Mouse (Mus musculus) MEL (cell line): ENCODE measurements around the gene Ebf4. TPM values are rescaled to one million over a fixed set of nuclear protein-coding genes. Genes with fewer than 3 reads are reported as not detected.

Experiments
- DNase-seq: peaks from one replicate; pipeline ENCODE4 v3.0.0; 2011; ENCODE audit warnings: low read depth, low spot score
- H3K27ac ChIP-seq: 2 replicates; pipeline ENCODE4 v1.5.1; 2012; ENCODE audit warnings: low read depth, mild to moderate bottlenecking, control low read depth, low read length, moderate library complexity; ENCODE audit not compliant: control insufficient read depth
- H3K27me3 ChIP-seq, 2 experiments: fragments of 150-350 bp in 1 of 2; sonication (generic) in 1 of 2; 2 replicates each; pipeline ENCODE4 v1.6.1; 2012; ENCODE audit warnings: low read length in 2 of 2, mild to moderate bottlenecking in 2 of 2, improper control_type of control experiment in 1 of 2, moderate library complexity in 1 of 2; ENCODE audit not compliant: insufficient read depth in 2 of 2, control insufficient read depth in 1 of 2
- H3K36me3 ChIP-seq, 2 experiments: 2 replicates each; pipeline ENCODE4 v1.6.1; 2012 to 2014; ENCODE audit warnings: low read length in 2 of 2, improper control_type of control experiment in 1 of 2, inconsistent platforms in 1 of 2, mild to moderate bottlenecking in 1 of 2; ENCODE audit not compliant: insufficient read depth in 2 of 2, control insufficient read depth in 1 of 2
- H3K4me1 ChIP-seq, 2 experiments: fragments of 150-350 bp in 1 of 2; sonication (generic) in 1 of 2; 2 replicates each; pipeline ENCODE4 v1.6.1; 2012; ENCODE audit warnings: low read length in 2 of 2, improper control_type of control experiment in 1 of 2, mild to moderate bottlenecking in 1 of 2; ENCODE audit not compliant: insufficient read depth in 2 of 2, control insufficient read depth in 1 of 2
- H3K4me3 ChIP-seq, 2 experiments: fragments of 150-350 bp in 1 of 2; sonication (generic) in 1 of 2; 2 replicates each; pipeline ENCODE4 v1.5.1; 2012; ENCODE audit warnings: low read depth in 2 of 2, low read length in 2 of 2, mild to moderate bottlenecking in 2 of 2, moderate library complexity in 2 of 2, control low read depth in 1 of 2, improper control_type of control experiment in 1 of 2; ENCODE audit not compliant: control insufficient read depth in 1 of 2, insufficient read depth in 1 of 2
- H3K79me2 ChIP-seq: 2 replicates; pipeline ENCODE4 v1.6.1; 2012; ENCODE audit warnings: mild to moderate bottlenecking, low read length, moderate library complexity; ENCODE audit not compliant: control insufficient read depth, poor library complexity, insufficient read depth
- H3K9ac ChIP-seq: 2 replicates; pipeline ENCODE4 v1.6.1; 2012; ENCODE audit warnings: low read depth, mild to moderate bottlenecking, control low read depth, low read length, moderate library complexity; ENCODE audit not compliant: control insufficient read depth, poor library complexity, severe bottlenecking
- H3K9me3 ChIP-seq: fragments of 150-350 bp; sonication (generic); replicated peaks from 2 replicates; pipeline ENCODE4 v1.6.1; 2012; ENCODE audit warnings: mild to moderate bottlenecking, low read length, improper control_type of control experiment, moderate library complexity; ENCODE audit not compliant: insufficient read depth
- CHD2 ChIP-seq: IDR thresholded peaks from 2 replicates; pipeline ENCODE4 v1.6.1; 2011; ENCODE audit warnings: low read length, improper control_type of control experiment
- E2F4 ChIP-seq: IDR thresholded peaks from 2 replicates; pipeline ENCODE4 v1.6.1; 2011; ENCODE audit warnings: low read depth, low read length, improper control_type of control experiment, borderline replicate concordance
- ELF1 ChIP-seq: IDR thresholded peaks from 2 replicates; pipeline ENCODE4 v1.6.1; 2014; ENCODE audit warnings: low read depth, mild to moderate bottlenecking, inconsistent platforms, low read length, improper control_type of control experiment, moderate library complexity
- EP300 ChIP-seq, 2 experiments: IDR thresholded peaks; 2 replicates each; pipeline ENCODE4 v1.6.1; 2011; ENCODE audit warnings: improper control_type of control experiment in 2 of 2, low read length in 2 of 2, low read depth in 1 of 2, mild to moderate bottlenecking in 1 of 2
- GATA1 ChIP-seq: IDR thresholded peaks from 2 replicates; pipeline ENCODE4 v1.6.1; 2011; ENCODE audit warnings: low read depth, low read length, improper control_type of control experiment
- HCFC1 ChIP-seq: IDR thresholded peaks from 2 replicates; pipeline ENCODE4 v1.6.1; 2012; ENCODE audit warnings: low read depth, mild to moderate bottlenecking, inconsistent platforms, low read length, improper control_type of control experiment, moderate library complexity
- KAT2A ChIP-seq: conservative IDR thresholded peaks from 2 replicates; pipeline ENCODE4 v1.6.1; 2012; ENCODE audit warnings: low read depth, low read length, improper control_type of control experiment, inconsistent platforms
- MAX ChIP-seq: IDR thresholded peaks from 2 replicates; pipeline ENCODE4 v1.6.1; 2011; ENCODE audit warnings: low read length, improper control_type of control experiment
- MEF2A ChIP-seq: IDR thresholded peaks from 2 replicates; pipeline ENCODE4 v1.6.1; 2014; ENCODE audit warnings: low read depth, mild to moderate bottlenecking, inconsistent platforms, low read length, improper control_type of control experiment; ENCODE audit not compliant: poor library complexity, insufficient replicate concordance, severe bottlenecking; ENCODE audit errors: extremely low read depth
- MXI1 ChIP-seq: IDR thresholded peaks from 2 replicates; pipeline ENCODE4 v1.6.1; 2011; ENCODE audit warnings: mild to moderate bottlenecking, low read depth, low read length, improper control_type of control experiment
- MYB ChIP-seq: IDR thresholded peaks from 2 replicates; pipeline ENCODE4 v1.6.1; 2011; ENCODE audit warnings: mild to moderate bottlenecking, low read depth, low read length, improper control_type of control experiment
- MYC ChIP-seq: IDR thresholded peaks from 2 replicates; pipeline ENCODE4 v1.6.1; 2011; ENCODE audit warnings: low read depth, mild to moderate bottlenecking, low read length, improper control_type of control experiment, moderate library complexity
- NRF1 ChIP-seq: IDR thresholded peaks from 2 replicates; pipeline ENCODE4 v1.6.1; 2014; ENCODE audit warnings: low read depth, mild to moderate bottlenecking, inconsistent platforms, low read length, improper control_type of control experiment, moderate library complexity; ENCODE audit not compliant: poor library complexity, insufficient read depth, severe bottlenecking
- POLR2A ChIP-seq, 2 experiments: IDR thresholded peaks; 2 replicates each; pipeline ENCODE4 v1.6.1; 2011 to 2012; ENCODE audit warnings: low read length in 2 of 2, mild to moderate bottlenecking in 2 of 2, control low read depth in 1 of 2, improper control_type of control experiment in 1 of 2, low read depth in 1 of 2, moderate library complexity in 1 of 2; ENCODE audit not compliant: control insufficient read depth in 1 of 2, insufficient read depth in 1 of 2, poor library complexity in 1 of 2
- RAD21 ChIP-seq: IDR thresholded peaks from 2 replicates; pipeline ENCODE4 v1.6.1; 2011; ENCODE audit warnings: mild to moderate bottlenecking, low read depth, low read length, improper control_type of control experiment
- RCOR1 ChIP-seq: IDR thresholded peaks from 2 replicates; pipeline ENCODE4 v1.6.1; 2012; ENCODE audit warnings: low read depth, mild to moderate bottlenecking, inconsistent platforms, low read length, improper control_type of control experiment
- SIN3A ChIP-seq: IDR thresholded peaks from 2 replicates; pipeline ENCODE4 v1.6.1; 2012; ENCODE audit warnings: low read length, improper control_type of control experiment, inconsistent platforms
- SMC3 ChIP-seq: IDR thresholded peaks from 2 replicates; pipeline ENCODE4 v1.6.1; 2011; ENCODE audit warnings: low read depth, low read length, improper control_type of control experiment
- TBP ChIP-seq: IDR thresholded peaks from 2 replicates; pipeline ENCODE4 v1.8.0; 2011; ENCODE audit warnings: low read depth, low read length, improper control_type of control experiment
- USF1 ChIP-seq: IDR thresholded peaks from 2 replicates; pipeline ENCODE4 v1.6.1; 2014; ENCODE audit warnings: low read depth, mild to moderate bottlenecking, inconsistent platforms, low read length, improper control_type of control experiment, moderate library complexity
- ZKSCAN1 ChIP-seq: IDR thresholded peaks from 2 replicates; pipeline ENCODE4 v1.6.1; 2012; ENCODE audit warnings: low read depth, mild to moderate bottlenecking, inconsistent platforms, low read length, improper control_type of control experiment, moderate library complexity
- ZNF384 ChIP-seq: IDR thresholded peaks from 2 replicates; pipeline ENCODE4 v1.6.1; 2012; ENCODE audit warnings: low read depth, mild to moderate bottlenecking, inconsistent platforms, low read length, improper control_type of control experiment
- polyA plus RNA-seq, 2 experiments: library from polyadenylated mRNA; stranded (reverse) in 1 of 2; unstranded in 1 of 2; fragments of >175 nt in 1 of 2; fragments of >200 nt in 1 of 2; gene quantifications; 2 replicates each; pipeline versions ENCODE4 v1.2.1 to v1.2.4; 2012; ENCODE audit warnings: low replicate concordance in 2 of 2, low read depth in 1 of 2; ENCODE audit not compliant: insufficient read length in 2 of 2, insufficient read depth in 1 of 2, missing spikeins in 1 of 2
- total RNA-seq: library from RNA; depleted of rRNA; stranded (reverse); fragments of 300-350 nt; gene quantifications from 2 replicates; pipeline ENCODE4 v1.2.3, GENCODE M21; 2012

The Ebf4 gene
- total and polyA plus RNA-seq, 3 experiments: 0.12 to 0.72 TPM; not detected in 1

GRCm38 (mm10) chr2:130404939-130405338, 110.0 kb downstream of the Ebf4 start, which contains the start of the genes Gm28372 and 1700020A23Rik:
Gm28372 (plus strand) TSS chr2:130405239.
1700020A23Rik (plus strand) TSS chr2:130405259.
- TF ChIP-seq MAX: no peak
- no peak for TF ChIP-seq RAD21
- TF ChIP-seq MYC: no peak
- no peak for TF ChIP-seq MXI1
- TF ChIP-seq EP300 (IDR thresholded peaks at IDR 0.05; ENCODE audit: low read depth in 1 of 2, low read length in 2 of 2): no peak
- TF ChIP-seq TBP: no peak
- no peaks in the 10 kb centered on the region for H3K36me3 ChIP-seq
- H3K27me3 ChIP-seq: 0 out of 4 replicates have a peak, but pooled peaks cover 0 to 2% of the 10 kb centered on the region in 2 experiments

DNA sequence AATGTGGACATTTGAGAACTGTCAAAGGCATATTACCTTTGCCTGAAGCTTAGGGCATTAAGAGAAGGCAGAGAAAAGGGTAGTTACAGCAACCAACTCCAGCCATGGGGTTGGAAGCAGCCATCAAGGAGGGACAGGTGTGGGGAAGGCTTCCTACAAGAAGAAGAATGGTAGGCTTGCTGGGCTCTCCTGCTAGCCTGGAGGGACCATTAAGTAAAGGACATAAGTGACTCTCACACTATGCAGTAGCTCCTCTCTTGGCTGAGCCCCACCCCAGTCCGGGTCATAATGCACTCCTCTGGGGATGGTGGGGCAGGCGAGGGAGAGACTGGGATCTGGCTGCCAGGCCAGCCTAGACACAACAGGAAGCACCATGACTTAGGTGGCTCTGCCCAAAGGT, 111.2 kb downstream of the Ebf4 start, which contains the start of gene Tmem239:
Gene Tmem239 (plus strand): TSS at position 301 of the 400 bp plus-strand sequence.
- H3K9ac ChIP-seq: no peak within 1 kb of the TSS
- H3K4me3 ChIP-seq: no peak within 1 kb of the TSS
- no peaks in the 10 kb centered on the region for H3K9me3 ChIP-seq
- peaks cover 0 to 7% of the 10 kb centered on the region in 2 experiments; a peak in 3 of 4 replicates for H3K4me1 ChIP-seq
- H3K27ac ChIP-seq: no peak within 1 kb of the TSS
- TF ChIP-seq SIN3A: no peak
- H3K36me3 ChIP-seq: peaks cover 0 to 4% of the 10 kb centered on the region in 2 experiments; a peak in 2 of 4 replicates
- H3K79me2 ChIP-seq: no peaks in the 10 kb centered on the region
- no peak for DNase-seq
- H3K27me3 ChIP-seq: 0 out of 4 replicates have a peak, but pooled peaks cover 0 to 2% of the 10 kb centered on the region in 2 experiments

More at GRCm38 (mm10) chr2:130404939-130405338, 110.0 kb downstream of the Ebf4 start, which contains the start of the genes Gm28372 and 1700020A23Rik:
- Histone ChIP-seq H3K4me3 (no peak within 1 kb of the TSS), H3K9ac (no peak within 1 kb of the TSS), H3K9me3 (no peaks in the 10 kb centered on the region), H3K79me2 (no peaks in the 10 kb centered on the region), H3K27ac (no peak within 1 kb of the TSS), H3K4me1 (peaks cover 0 to 3% of the 10 kb centered on the region in 2 experiments; a peak in 2 of 4 replicates)
- DNase-seq: no peak

DNA sequence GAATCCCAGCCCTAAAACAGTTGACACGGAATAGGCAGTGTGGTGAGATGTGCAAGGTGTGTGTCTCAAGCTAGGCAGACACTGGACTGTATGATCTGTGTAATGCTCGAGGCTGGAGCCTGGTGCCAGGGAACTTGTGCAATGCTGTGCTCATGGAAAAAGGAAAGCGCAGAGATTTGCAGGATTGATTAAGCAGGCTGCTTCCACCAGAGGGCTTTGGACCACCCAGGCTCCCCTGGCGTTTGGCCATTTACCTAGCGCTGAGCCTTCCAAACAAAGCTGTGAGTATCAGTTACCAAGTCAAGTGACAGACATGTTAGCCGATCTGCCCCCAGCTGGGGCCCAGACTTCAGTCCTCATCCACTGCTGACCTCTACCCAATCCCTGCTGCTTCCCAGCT, 113.2 kb downstream of the Ebf4 start:
- H3K4me1 ChIP-seq: peaks cover 12 to 13% of the 10 kb centered on the region in 2 experiments
- no peak overlapping the region for H3K9ac ChIP-seq
- H3K27ac ChIP-seq: no peak overlapping the region
- no peaks in the 10 kb centered on the region for H3K27me3 ChIP-seq
- H3K36me3 ChIP-seq: peaks cover 0 to 19% of the 10 kb centered on the region in 2 experiments; a peak in 2 of 4 replicates
- no peaks in the 10 kb centered on the region for H3K9me3 ChIP-seq
- no peak for DNase-seq
- H3K4me3 ChIP-seq: no peak overlapping the region
- no peaks in the 10 kb centered on the region for H3K79me2 ChIP-seq
- TF ChIP-seq CHD2: no peak
- no peak for TF ChIP-seq USF1
- TF ChIP-seq RCOR1: no peak
- no peak for TF ChIP-seq HCFC1
- no peak for TF ChIP-seq E2F4
- TF ChIP-seq NRF1: no peak
- no peak for TF ChIP-seq POLR2A (IDR thresholded peaks at IDR 0.05; ENCODE audit: control insufficient read depth in 1 of 2, insufficient read depth in 1 of 2, low read depth in 1 of 2, low read length in 2 of 2, poor library complexity in 1 of 2)
- no peak for TF ChIP-seq MEF2A
- no peak for TF ChIP-seq GATA1
- no peak for TF ChIP-seq ELF1
- no peak for TF ChIP-seq ZNF384
- no peak for TF ChIP-seq ZKSCAN1
- no peak for TF ChIP-seq KAT2A
- TF ChIP-seq SMC3: no peak
- TF ChIP-seq MYB: no peak
